Mouse (Mus musculus) MEL (cell line): Measurements from ENCODE around the gene Tmem236. TPM values are rescaled to one million over a fixed set of nuclear protein-coding genes. Genes with fewer than 3 reads are reported as not detected.

Source experiments
- DNase-seq: peaks from one replicate; pipeline ENCODE4 v3.0.0; 2011; ENCODE audit warnings: low read depth, low spot score
- H3K27ac ChIP-seq: 2 replicates; pipeline ENCODE4 v1.5.1; 2012; ENCODE audit warnings: low read depth, mild to moderate bottlenecking, control low read depth, low read length, moderate library complexity; ENCODE audit not compliant: control insufficient read depth
- H3K27me3 ChIP-seq, 2 experiments: fragments of 150-350 bp in 1 of 2; sonication (generic) in 1 of 2; 2 replicates each; pipeline ENCODE4 v1.6.1; 2012; ENCODE audit warnings: low read length in 2 of 2, mild to moderate bottlenecking in 2 of 2, improper control_type of control experiment in 1 of 2, moderate library complexity in 1 of 2; ENCODE audit not compliant: insufficient read depth in 2 of 2, control insufficient read depth in 1 of 2
- H3K36me3 ChIP-seq, 2 experiments: 2 replicates each; pipeline ENCODE4 v1.6.1; 2012 to 2014; ENCODE audit warnings: low read length in 2 of 2, improper control_type of control experiment in 1 of 2, inconsistent platforms in 1 of 2, mild to moderate bottlenecking in 1 of 2; ENCODE audit not compliant: insufficient read depth in 2 of 2, control insufficient read depth in 1 of 2
- H3K4me1 ChIP-seq, 2 experiments: fragments of 150-350 bp in 1 of 2; sonication (generic) in 1 of 2; 2 replicates each; pipeline ENCODE4 v1.6.1; 2012; ENCODE audit warnings: low read length in 2 of 2, improper control_type of control experiment in 1 of 2, mild to moderate bottlenecking in 1 of 2; ENCODE audit not compliant: insufficient read depth in 2 of 2, control insufficient read depth in 1 of 2
- H3K4me3 ChIP-seq, 2 experiments: fragments of 150-350 bp in 1 of 2; sonication (generic) in 1 of 2; 2 replicates each; pipeline ENCODE4 v1.5.1; 2012; ENCODE audit warnings: low read depth in 2 of 2, low read length in 2 of 2, mild to moderate bottlenecking in 2 of 2, moderate library complexity in 2 of 2, control low read depth in 1 of 2, improper control_type of control experiment in 1 of 2; ENCODE audit not compliant: control insufficient read depth in 1 of 2, insufficient read depth in 1 of 2
- H3K79me2 ChIP-seq: 2 replicates; pipeline ENCODE4 v1.6.1; 2012; ENCODE audit warnings: mild to moderate bottlenecking, low read length, moderate library complexity; ENCODE audit not compliant: control insufficient read depth, poor library complexity, insufficient read depth
- H3K9ac ChIP-seq: 2 replicates; pipeline ENCODE4 v1.6.1; 2012; ENCODE audit warnings: low read depth, mild to moderate bottlenecking, control low read depth, low read length, moderate library complexity; ENCODE audit not compliant: control insufficient read depth, poor library complexity, severe bottlenecking
- H3K9me3 ChIP-seq: fragments of 150-350 bp; sonication (generic); replicated peaks from 2 replicates; pipeline ENCODE4 v1.6.1; 2012; ENCODE audit warnings: mild to moderate bottlenecking, low read length, improper control_type of control experiment, moderate library complexity; ENCODE audit not compliant: insufficient read depth
- BHLHE40 ChIP-seq: IDR thresholded peaks from 2 replicates; pipeline ENCODE4 v1.6.1; 2012; ENCODE audit warnings: low read depth, mild to moderate bottlenecking, inconsistent platforms, low read length, improper control_type of control experiment, borderline replicate concordance
- CHD1 ChIP-seq: IDR thresholded peaks from 2 replicates; pipeline ENCODE4 v1.6.1; 2012; ENCODE audit warnings: low read depth, mild to moderate bottlenecking, inconsistent platforms, low read length, improper control_type of control experiment
- E2F4 ChIP-seq: IDR thresholded peaks from 2 replicates; pipeline ENCODE4 v1.6.1; 2011; ENCODE audit warnings: low read depth, low read length, improper control_type of control experiment, borderline replicate concordance
- ELF1 ChIP-seq: IDR thresholded peaks from 2 replicates; pipeline ENCODE4 v1.6.1; 2014; ENCODE audit warnings: low read depth, mild to moderate bottlenecking, inconsistent platforms, low read length, improper control_type of control experiment, moderate library complexity
- EP300 ChIP-seq, 2 experiments: IDR thresholded peaks; 2 replicates each; pipeline ENCODE4 v1.6.1; 2011; ENCODE audit warnings: improper control_type of control experiment in 2 of 2, low read length in 2 of 2, low read depth in 1 of 2, mild to moderate bottlenecking in 1 of 2
- ETS1 ChIP-seq: IDR thresholded peaks from 2 replicates; pipeline ENCODE4 v1.6.1; 2012; ENCODE audit warnings: low read depth, mild to moderate bottlenecking, inconsistent platforms, low read length, improper control_type of control experiment, moderate library complexity
- GATA1 ChIP-seq: IDR thresholded peaks from 2 replicates; pipeline ENCODE4 v1.6.1; 2011; ENCODE audit warnings: low read depth, low read length, improper control_type of control experiment
- KAT2A ChIP-seq: conservative IDR thresholded peaks from 2 replicates; pipeline ENCODE4 v1.6.1; 2012; ENCODE audit warnings: low read depth, low read length, improper control_type of control experiment, inconsistent platforms
- MAX ChIP-seq: IDR thresholded peaks from 2 replicates; pipeline ENCODE4 v1.6.1; 2011; ENCODE audit warnings: low read length, improper control_type of control experiment
- MXI1 ChIP-seq: IDR thresholded peaks from 2 replicates; pipeline ENCODE4 v1.6.1; 2011; ENCODE audit warnings: mild to moderate bottlenecking, low read depth, low read length, improper control_type of control experiment
- MYB ChIP-seq: IDR thresholded peaks from 2 replicates; pipeline ENCODE4 v1.6.1; 2011; ENCODE audit warnings: mild to moderate bottlenecking, low read depth, low read length, improper control_type of control experiment
- MYC ChIP-seq: IDR thresholded peaks from 2 replicates; pipeline ENCODE4 v1.6.1; 2011; ENCODE audit warnings: low read depth, mild to moderate bottlenecking, low read length, improper control_type of control experiment, moderate library complexity
- NELFE ChIP-seq: IDR thresholded peaks from 2 replicates; pipeline ENCODE4 v1.6.1; 2011; ENCODE audit warnings: low read depth, low read length, improper control_type of control experiment
- NRF1 ChIP-seq: IDR thresholded peaks from 2 replicates; pipeline ENCODE4 v1.6.1; 2014; ENCODE audit warnings: low read depth, mild to moderate bottlenecking, inconsistent platforms, low read length, improper control_type of control experiment, moderate library complexity; ENCODE audit not compliant: poor library complexity, insufficient read depth, severe bottlenecking
- POLR2A ChIP-seq, 2 experiments: IDR thresholded peaks; 2 replicates each; pipeline ENCODE4 v1.6.1; 2011 to 2012; ENCODE audit warnings: low read length in 2 of 2, mild to moderate bottlenecking in 2 of 2, control low read depth in 1 of 2, improper control_type of control experiment in 1 of 2, low read depth in 1 of 2, moderate library complexity in 1 of 2; ENCODE audit not compliant: control insufficient read depth in 1 of 2, insufficient read depth in 1 of 2, poor library complexity in 1 of 2
- POLR2AphosphoS5 ChIP-seq: IDR thresholded peaks from 2 replicates; pipeline ENCODE4 v1.6.1; 2012; ENCODE audit warnings: low read depth, borderline replicate concordance, mild to moderate bottlenecking, inconsistent platforms, low read length, moderate library complexity, mixed read lengths
- RAD21 ChIP-seq: IDR thresholded peaks from 2 replicates; pipeline ENCODE4 v1.6.1; 2011; ENCODE audit warnings: mild to moderate bottlenecking, low read depth, low read length, improper control_type of control experiment
- SIN3A ChIP-seq: IDR thresholded peaks from 2 replicates; pipeline ENCODE4 v1.6.1; 2012; ENCODE audit warnings: low read length, improper control_type of control experiment, inconsistent platforms
- SMC3 ChIP-seq: IDR thresholded peaks from 2 replicates; pipeline ENCODE4 v1.6.1; 2011; ENCODE audit warnings: low read depth, low read length, improper control_type of control experiment
- TBP ChIP-seq: IDR thresholded peaks from 2 replicates; pipeline ENCODE4 v1.8.0; 2011; ENCODE audit warnings: low read depth, low read length, improper control_type of control experiment
- TCF12 ChIP-seq: IDR thresholded peaks from 2 replicates; pipeline ENCODE4 v1.6.1; 2014; ENCODE audit warnings: low read depth, mild to moderate bottlenecking, inconsistent platforms, low read length, improper control_type of control experiment, moderate library complexity
- USF2 ChIP-seq, 2 experiments: IDR thresholded peaks; 2 replicates each; pipeline ENCODE4 v1.6.1; 2011 to 2012; ENCODE audit warnings: improper control_type of control experiment in 2 of 2, low read length in 2 of 2, borderline replicate concordance in 1 of 2, inconsistent platforms in 1 of 2, low read depth in 1 of 2, mild to moderate bottlenecking in 1 of 2; ENCODE audit not compliant: insufficient read depth in 1 of 2
- ZC3H11A ChIP-seq: IDR thresholded peaks from 2 replicates; pipeline ENCODE4 v1.6.1; 2012; ENCODE audit warnings: low read depth, mild to moderate bottlenecking, inconsistent platforms, low read length, improper control_type of control experiment
- ZKSCAN1 ChIP-seq: IDR thresholded peaks from 2 replicates; pipeline ENCODE4 v1.6.1; 2012; ENCODE audit warnings: low read depth, mild to moderate bottlenecking, inconsistent platforms, low read length, improper control_type of control experiment, moderate library complexity
- ZMIZ1 ChIP-seq: IDR thresholded peaks from 2 replicates; pipeline ENCODE4 v1.6.1; 2012; ENCODE audit warnings: low read depth, mild to moderate bottlenecking, inconsistent platforms, low read length, improper control_type of control experiment, moderate library complexity
- polyA plus RNA-seq, 2 experiments: library from polyadenylated mRNA; stranded (reverse) in 1 of 2; unstranded in 1 of 2; fragments of >175 nt in 1 of 2; fragments of >200 nt in 1 of 2; gene quantifications; 2 replicates each; pipeline versions ENCODE4 v1.2.1 to v1.2.4; 2012; ENCODE audit warnings: low replicate concordance in 2 of 2, low read depth in 1 of 2; ENCODE audit not compliant: insufficient read length in 2 of 2, insufficient read depth in 1 of 2, missing spikeins in 1 of 2
- total RNA-seq: library from RNA; depleted of rRNA; stranded (reverse); fragments of 300-350 nt; gene quantifications from 2 replicates; pipeline ENCODE4 v1.2.3, GENCODE M21; 2012

Tmem236 gene
- total and polyA plus RNA-seq, 3 experiments = 0.04 to 0.06 TPM; not detected in 1

GRCm38 (mm10) chr2:14140044-14140443, 34.3 kb upstream of the Tmem236 start:
- no peak for TF ChIP-seq NELFE
- TF ChIP-seq GATA1 = no peak
- TF ChIP-seq EP300 (IDR thresholded peaks at IDR 0.05; ENCODE audit: low read depth in 1 of 2, low read length in 2 of 2) = no peak
- no peak for TF ChIP-seq ZC3H11A
- no peak for TF ChIP-seq POLR2AphosphoS5
- TF ChIP-seq E2F4 = no peak
- no peak for TF ChIP-seq TBP
- TF ChIP-seq POLR2A (IDR thresholded peaks at IDR 0.05; ENCODE audit: control insufficient read depth in 1 of 2, insufficient read depth in 1 of 2, low read depth in 1 of 2, low read length in 2 of 2, poor library complexity in 1 of 2) = no peak
- TF ChIP-seq TCF12 = no peak
- TF ChIP-seq CHD1 = no peak
- TF ChIP-seq USF2 (IDR thresholded peaks at IDR 0.05; ENCODE audit: borderline replicate concordance in 1 of 2, insufficient read depth in 1 of 2, low read depth in 1 of 2, low read length in 2 of 2) = no peak
- no peak for TF ChIP-seq KAT2A
- no peak for TF ChIP-seq MYB
- TF ChIP-seq NRF1 = no peak
- TF ChIP-seq MXI1 = no peak
- TF ChIP-seq RAD21 = no peak
- TF ChIP-seq MAX = no peak
- TF ChIP-seq ZKSCAN1 = no peak
- no peak for TF ChIP-seq ZMIZ1
- no peak for TF ChIP-seq SIN3A
- Histone ChIP-seq H3K27ac (no peak overlapping the region), H3K79me2 (no peaks in the 10 kb centered on the region), H3K4me3 (no peak overlapping the region), H3K27me3 (no peaks in the 10 kb centered on the region), H3K9ac (no peak overlapping the region), H3K36me3 (peaks cover 0 to 28% of the 10 kb centered on the region in 2 experiments; a peak in 2 of 4 replicates), H3K4me1 (no peaks in the 10 kb centered on the region), H3K9me3 (no peaks in the 10 kb centered on the region)
- no peak for DNase-seq

GRCm38 (mm10) chr2:14145311-14145710, 29.0 kb upstream of the Tmem236 start:
- H3K36me3 ChIP-seq = peaks cover 2 to 25% of the 10 kb centered on the region in 2 experiments; a peak in 2 of 4 replicates
- no peak overlapping the region for H3K27ac ChIP-seq
- H3K4me1 ChIP-seq = no peaks in the 10 kb centered on the region; a peak in 1 of 4 replicates
- TF ChIP-seq ZKSCAN1 (no peak), ELF1 (no peak), SIN3A (no peak), MYC (no peak), SMC3 (no peak), ZMIZ1 (no peak), GATA1 (no peak), USF2 (IDR thresholded peaks at IDR 0.05; ENCODE audit: borderline replicate concordance in 1 of 2, insufficient read depth in 1 of 2, low read depth in 1 of 2, low read length in 2 of 2) (no peak), BHLHE40 (no peak), RAD21 (no peak), ETS1 (no peak)
- H3K9me3 ChIP-seq = no peaks in the 10 kb centered on the region
- H3K79me2 ChIP-seq = no peaks in the 10 kb centered on the region
- H3K9ac ChIP-seq = no peak overlapping the region
- DNase-seq = peak; percentile 18
- no peaks in the 10 kb centered on the region for H3K27me3 ChIP-seq
- no peak overlapping the region for H3K4me3 ChIP-seq
